Mouse (Mus musculus) c-Kit-positive CD71-negative TER-119-negative erythroid progenitor cells, embryonic 14.5 days (primary cell): ENCODE data around the gene Gm26661.
A peak's percentile ranks its signal among the peaks of the same experiment; 100 is the strongest.

Experiments
- DNase-seq: peaks from one replicate; pipeline ENCODE4 v3.0.0-alpha.2; 2013; ENCODE audit warnings: low read depth

Gm26661 gene

GRCm38 (mm10) chr14:7791532-7792159 lies at the start of gene Gm26661:
Gm26661 (plus strand) TSS chr14:7791587.
- DNase-seq, result no peak

- DNase-seq, result peak; percentile 56
Measured at GRCm38 (mm10) chr14:7748944-7749763, 42.2 kb upstream of the Gm26661 start.

DNA sequence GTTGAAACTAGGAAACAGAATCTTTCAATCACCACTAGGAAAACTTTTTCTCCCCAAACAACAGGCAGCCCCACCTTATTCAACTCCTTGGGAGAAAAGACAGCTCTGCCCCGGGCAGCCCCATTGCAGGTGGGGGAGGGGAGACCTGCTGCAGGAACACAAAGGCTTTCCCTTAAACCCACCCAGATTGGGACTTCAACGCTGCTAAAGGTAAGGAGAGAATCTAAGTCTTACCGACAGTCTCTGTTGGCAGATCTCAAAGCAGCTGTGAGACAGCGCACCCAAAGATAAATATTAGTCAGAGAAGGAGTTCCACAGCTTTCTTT lies 41.7 kb upstream of the Gm26661 start:
- DNase-seq, result peak; percentile 8

DNA sequence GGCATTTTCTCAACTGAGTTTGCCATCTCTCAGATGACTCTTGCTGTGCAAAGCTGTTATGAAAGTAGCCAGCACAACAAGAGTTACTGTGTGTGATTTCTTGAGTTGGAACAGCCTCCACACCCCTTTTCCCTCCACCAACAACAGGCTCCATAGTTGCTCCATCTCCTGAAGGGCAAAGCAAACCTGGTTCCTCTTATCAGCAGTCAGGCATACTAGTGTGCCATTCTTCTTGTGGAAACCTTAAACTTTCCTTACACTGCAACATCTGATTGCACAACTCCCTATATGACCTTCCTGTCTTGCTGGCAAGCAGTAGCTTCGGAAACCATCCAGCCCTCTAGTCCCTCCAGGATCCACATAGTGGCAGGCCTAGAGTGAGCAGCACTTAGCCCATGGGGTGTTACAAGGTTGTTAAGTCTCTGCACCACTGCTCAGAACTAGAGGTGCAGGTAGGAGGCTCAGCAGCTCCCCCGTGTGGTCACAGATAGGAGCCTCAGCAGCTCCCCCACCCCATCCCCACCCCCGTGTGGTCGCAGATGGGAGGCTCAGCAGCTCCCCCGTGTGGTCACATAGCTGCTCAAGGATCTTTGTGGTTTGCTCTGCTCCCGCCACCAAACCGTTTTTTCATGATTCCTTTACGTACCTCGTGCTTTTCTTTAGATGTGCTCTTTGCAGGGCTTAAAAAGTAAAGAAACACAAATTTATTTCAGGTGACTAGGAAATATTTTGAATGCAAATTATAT lies 25.6 kb upstream of the Gm26661 start:
- peak; percentile 80 for DNase-seq

DNA sequence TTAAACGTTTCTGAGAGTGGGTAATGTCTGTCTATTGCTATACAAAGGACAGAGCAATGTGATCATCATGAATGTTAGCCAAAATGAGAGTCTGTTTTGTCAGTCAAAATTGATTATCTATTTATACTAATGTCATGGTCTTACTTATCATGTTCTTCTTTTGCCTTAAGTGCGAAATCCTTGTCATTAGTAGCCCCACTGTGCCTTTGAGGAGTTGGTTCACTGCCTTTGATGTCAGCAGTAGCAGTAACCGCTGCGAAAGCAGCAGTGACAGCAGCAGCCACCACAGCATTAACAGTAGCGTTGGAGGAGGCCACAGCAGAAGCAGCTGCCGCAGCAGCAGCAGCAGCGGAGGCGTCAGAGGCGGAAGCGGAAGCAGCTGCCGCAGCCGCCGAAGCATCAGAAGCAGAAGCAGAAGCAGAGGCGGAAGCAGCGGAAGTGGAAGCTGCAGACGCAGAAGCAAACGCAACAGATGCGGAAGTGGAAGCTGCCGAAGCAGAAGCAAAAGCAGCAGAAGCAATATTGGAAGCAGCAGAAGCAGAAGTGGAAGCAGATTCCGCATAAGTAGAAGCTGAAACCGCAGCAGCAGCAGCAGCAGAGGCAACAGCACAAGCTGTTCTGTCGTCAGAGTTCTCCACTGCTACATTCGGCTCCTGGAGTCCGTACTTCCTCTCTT lies 17.5 kb upstream of the Gm26661 start:
- DNase-seq, result no peak

DNA sequence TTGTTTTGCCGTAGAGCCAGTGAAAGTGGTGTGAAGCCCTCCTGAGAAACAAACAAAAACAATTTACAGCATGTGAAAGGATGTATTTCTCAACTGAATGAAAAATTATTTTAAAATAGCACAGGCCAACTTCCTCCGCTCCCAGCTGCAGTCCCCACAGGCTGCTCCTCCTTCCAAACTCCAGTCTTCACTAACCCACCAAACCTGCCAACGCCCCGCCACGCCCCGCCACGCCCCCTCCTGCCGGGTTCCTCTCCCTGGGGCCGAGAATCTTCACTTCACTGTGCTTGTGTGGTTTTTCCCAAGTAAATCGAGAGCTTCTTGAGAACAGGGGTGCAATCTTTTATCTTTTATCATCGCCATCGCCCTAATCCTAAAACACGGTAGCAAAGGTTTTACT lies 5.3 kb upstream of the Gm26661 start:
- no peak for DNase-seq

GRCm38 (mm10) chr14:7789266-7790030 lies 1.9 kb upstream of the Gm26661 start:
- no peak for DNase-seq

DNA sequence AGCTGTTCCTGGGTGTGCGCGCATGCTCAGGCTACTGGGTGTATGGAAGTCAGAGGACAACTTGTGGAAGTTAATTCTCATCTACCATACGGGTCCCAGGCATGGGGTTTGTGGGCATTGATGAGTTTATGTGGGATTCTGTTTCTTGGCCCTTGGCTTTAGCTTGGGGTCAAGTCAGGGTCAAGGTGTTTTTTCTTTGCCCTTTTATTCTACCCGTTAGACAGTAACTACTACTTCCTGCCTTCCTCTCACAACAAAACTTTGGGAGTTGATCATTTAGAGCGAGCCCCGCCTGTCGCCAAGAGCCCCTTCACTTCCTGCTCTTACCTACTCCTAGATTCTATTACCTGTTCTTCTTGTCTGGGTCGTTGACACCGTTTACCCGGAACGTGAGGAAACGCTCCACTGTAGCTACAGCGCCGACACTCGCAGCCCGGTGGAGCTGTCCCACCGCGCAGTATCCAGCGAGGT lies 291 bp upstream of the Gm26661 start:
- DNase-seq, result no peak

DNA sequence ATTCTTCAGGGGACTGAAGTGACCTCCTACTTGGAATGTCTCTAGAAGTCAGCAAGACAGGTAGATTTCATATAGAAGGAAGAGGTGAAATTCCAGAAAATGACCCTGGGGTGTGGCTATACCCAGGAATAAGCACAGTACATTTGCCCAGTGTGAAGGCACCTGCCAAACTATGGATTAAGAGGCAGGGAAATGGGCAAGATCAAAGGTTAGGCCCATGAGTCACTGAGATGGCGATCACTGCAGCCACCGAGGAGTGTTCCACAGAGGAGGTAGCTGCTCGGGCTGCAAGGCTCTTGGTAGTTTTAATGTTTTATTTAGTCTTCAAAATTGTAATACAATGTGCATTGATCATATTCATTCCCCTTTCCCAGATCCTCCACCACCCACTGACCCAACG lies 4.6 kb downstream of the Gm26661 start:
- no peak for DNase-seq

DNA sequence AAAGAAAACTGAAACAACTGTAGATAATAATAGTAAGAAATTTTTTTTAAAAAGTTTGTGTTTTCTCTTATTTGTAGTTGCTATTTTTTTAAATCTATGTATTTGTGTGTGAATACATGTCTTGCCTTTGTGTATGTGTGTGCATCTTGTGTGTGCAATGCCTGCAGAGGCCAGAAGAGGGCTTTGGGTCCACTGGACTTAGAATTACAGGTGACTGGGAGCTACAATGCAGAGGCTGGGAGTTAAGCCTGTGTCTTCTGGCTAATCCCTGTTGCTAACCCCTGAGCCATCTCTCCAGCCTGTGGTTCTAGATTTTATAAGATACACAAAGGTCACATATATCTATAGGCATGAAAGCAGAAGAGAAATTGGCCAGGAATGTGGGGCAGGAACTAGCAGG lies 9.2 kb downstream of the Gm26661 start:
- DNase-seq, result no peak

DNA sequence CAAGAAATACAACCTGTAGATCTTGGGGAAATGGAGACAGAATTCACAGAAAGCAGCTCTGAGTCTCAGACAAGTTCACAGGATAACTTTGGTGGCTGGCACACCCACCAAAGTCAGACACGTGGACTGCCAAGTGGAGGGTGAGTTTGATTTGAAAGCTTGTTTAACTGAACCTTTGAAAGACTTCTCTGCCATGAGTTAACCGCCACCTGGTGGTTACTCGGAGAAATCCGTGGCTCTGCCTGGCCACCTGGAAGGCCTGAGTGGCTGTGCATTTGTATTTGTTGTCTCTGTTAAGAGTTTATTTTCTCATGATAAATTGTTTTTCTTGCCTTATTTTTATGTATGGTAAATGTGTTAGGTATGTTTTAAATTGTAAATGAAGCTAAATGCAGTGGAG lies 10.4 kb downstream of the Gm26661 start:
- DNase-seq, result no peak

- DNase-seq, result no peak
Measured at GRCm38 (mm10) chr14:7803874-7804557, 12.6 kb downstream of the Gm26661 start.

DNA sequence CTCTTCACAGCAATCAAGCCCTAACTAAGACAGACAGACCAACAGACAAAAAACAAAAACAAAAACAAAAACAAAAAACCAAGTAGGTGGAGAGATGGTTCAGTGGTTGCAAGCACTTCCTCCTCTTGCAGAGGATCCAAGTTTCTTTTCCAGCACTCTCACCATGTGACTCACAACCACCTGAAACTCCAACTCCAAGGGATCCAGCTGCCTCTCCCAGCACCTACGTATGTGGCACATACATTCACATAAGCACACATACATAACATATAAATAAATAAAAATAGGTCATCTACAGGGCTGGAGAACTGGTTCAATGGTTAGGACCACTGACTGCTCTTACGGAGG lies 13.1 kb downstream of the Gm26661 start:
- DNase-seq, result no peak

GRCm38 (mm10) chr14:7807711-7808110 lies 16.3 kb downstream of the Gm26661 start:
- no peak for DNase-seq

DNA sequence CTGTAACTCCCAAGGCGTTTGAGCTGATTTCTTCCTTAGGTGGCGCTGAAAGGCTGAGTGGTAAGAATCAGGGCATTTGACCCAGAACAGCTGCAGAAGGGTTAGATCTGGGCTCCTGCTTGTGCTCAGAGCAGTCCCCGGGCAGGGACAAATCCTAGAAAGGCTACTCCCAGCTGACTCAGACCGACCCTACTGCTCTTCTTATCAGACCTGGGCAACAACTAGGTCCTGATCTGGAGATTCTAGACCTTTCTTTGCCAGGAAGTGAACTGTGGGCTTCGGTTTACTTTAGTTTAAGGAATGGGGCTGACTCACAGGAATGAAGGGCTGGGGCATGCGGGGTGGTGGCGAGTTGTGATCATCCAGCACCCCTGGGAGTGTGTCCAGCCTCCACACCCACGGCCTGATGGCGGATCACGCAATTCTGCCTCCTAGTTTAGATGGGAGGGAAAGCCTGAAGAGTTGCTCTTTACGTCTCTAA lies 17.2 kb downstream of the Gm26661 start:
- DNase-seq, result no peak

DNA sequence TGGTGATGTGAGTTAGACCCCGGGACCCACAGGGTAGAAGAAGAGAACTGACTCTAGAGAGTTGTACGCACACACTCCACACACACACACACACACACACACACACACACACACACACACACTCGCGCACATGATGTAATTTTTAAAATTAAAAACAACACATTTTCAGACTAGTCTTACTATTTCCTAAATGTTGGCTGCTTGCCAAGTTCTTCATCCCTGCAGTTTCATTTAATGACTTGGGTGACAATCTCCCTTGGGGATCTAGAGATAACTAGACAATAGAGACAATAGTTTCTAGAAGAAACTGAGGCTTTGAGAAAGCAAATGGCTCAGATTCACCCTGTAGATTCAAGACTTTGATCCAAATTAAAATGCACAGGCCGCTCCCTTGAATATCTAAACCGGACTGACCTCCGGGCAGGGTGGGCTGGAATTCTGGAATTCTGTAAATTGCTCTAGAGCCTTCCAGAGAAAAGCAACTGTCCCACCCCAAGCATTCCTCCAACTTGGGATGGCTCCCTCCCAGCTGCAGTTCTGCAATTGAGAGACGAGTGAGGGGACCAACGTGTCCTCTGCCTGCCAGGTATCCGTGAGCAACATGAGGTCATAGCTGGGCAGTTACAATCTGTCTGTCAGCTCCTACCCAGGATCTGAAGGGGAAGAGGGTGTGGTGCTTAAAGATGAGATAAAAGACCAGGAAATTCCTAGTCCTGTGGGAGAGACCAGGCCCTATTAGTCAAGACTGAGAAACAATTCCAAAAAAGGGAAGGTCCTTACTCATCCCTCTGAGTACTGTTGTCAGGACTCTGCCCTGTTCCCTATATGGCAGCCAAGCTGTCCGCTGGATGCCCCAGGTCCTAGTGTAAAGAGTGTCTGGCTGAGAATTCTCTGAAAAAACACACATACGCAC lies 17.9 kb downstream of the Gm26661 start:
- DNase-seq, result no peak

- peak; percentile 93 for DNase-seq
Measured at GRCm38 (mm10) chr14:7817770-7818462, 26.5 kb downstream of the Gm26661 start, which contains the start of gene Flnb. Flnb (plus strand) TSS chr14:7817957.

- peak; percentile 14 for DNase-seq
Measured at GRCm38 (mm10) chr14:7818463-7819121, 27.2 kb downstream of the Gm26661 start.

DNA sequence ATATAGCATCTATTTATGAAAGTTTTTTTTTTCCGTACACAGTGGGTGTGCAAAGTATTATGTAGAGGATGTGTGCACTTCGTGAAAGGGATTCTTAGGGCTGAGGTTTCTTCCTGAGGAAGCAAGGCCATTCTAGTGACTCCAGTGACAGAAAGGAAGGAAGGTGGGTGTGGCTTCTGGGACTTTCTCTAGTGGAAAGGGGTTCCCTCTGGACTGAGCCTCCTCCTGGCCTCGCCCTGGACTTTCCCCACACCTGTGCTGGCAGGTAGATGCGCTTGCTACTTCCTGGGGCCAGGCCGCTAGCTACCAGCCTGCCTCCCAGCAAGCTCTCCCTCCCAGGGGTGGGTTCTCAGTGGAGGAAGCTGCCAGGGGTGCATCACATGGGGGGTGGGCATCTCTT lies 28.1 kb downstream of the Gm26661 start:
- DNase-seq, result no peak
